Mouse (Mus musculus) embryonic facial prominence, embryonic 12.5 days (tissue): ENCODE results near the gene Ahrr. TPM values are rescaled to one million over a fixed set of nuclear protein-coding genes. Genes with fewer than 3 reads are reported as not detected.

Experiments
- ATAC-seq: fragments of 200-750 bp; cut with Nextera tagmentation; 2 replicates; pipeline ENCODE4 v1.8.0; 2017; ENCODE audit not compliant: insufficient number of reproducible peaks, insufficient read depth, low FRiP score, low TSS enrichment
- H3K27ac ChIP-seq: fragments of 300-500 bp; sonication (generic); 2 replicates; pipeline ENCODE4 v1.5.1; 2016; ENCODE audit warnings: mild to moderate bottlenecking
- H3K27me3 ChIP-seq: fragments of 300-500 bp; sonication (generic); 2 replicates; pipeline ENCODE4 v1.6.1; 2016; ENCODE audit warnings: mild to moderate bottlenecking, moderate library complexity
- H3K36me3 ChIP-seq: fragments of 300-500 bp; sonication (generic); 2 replicates; pipeline ENCODE4 v1.6.1; 2016; ENCODE audit warnings: mild to moderate bottlenecking
- H3K4me1 ChIP-seq: fragments of 300-500 bp; sonication (generic); 2 replicates; pipeline ENCODE4 v1.6.1; 2016
- H3K4me2 ChIP-seq: fragments of 300-500 bp; sonication (generic); replicated peaks from 2 replicates; pipeline ENCODE4 v1.6.1; 2016; ENCODE audit warnings: mild to moderate bottlenecking, moderate library complexity
- H3K4me3 ChIP-seq: fragments of 300-500 bp; sonication (generic); 2 replicates; pipeline ENCODE4 v1.5.1; 2016; ENCODE audit warnings: mild to moderate bottlenecking
- H3K9ac ChIP-seq: fragments of 300-500 bp; sonication (generic); 2 replicates; pipeline ENCODE4 v1.6.1; 2016; ENCODE audit warnings: mild to moderate bottlenecking, moderate library complexity
- H3K9me3 ChIP-seq: fragments of 300-500 bp; sonication (generic); 2 replicates; pipeline ENCODE4 v1.6.1; 2016; ENCODE audit warnings: mild to moderate bottlenecking, moderate library complexity
- WGBS: fragments of 180-500 bp; shearing (Covaris S2); methylation state at CpG from one replicate; pipeline ENCODE4 v1.1.7; 2016; 5-methylcytosine and 5-hydroxymethylcytosine counted together
- polyA plus RNA-seq: library from polyadenylated mRNA; unstranded; fragments of >200 nt; fragmentation: Nextera tagmentation; extraction: Ambion mirVana; gene quantifications from 2 replicates; pipeline ENCODE4 v1.2.1, GENCODE M21; 2016

Gene Ahrr
- polyA plus RNA-seq, 1 experiment from 2014 or later: 1.2 TPM

DNA sequence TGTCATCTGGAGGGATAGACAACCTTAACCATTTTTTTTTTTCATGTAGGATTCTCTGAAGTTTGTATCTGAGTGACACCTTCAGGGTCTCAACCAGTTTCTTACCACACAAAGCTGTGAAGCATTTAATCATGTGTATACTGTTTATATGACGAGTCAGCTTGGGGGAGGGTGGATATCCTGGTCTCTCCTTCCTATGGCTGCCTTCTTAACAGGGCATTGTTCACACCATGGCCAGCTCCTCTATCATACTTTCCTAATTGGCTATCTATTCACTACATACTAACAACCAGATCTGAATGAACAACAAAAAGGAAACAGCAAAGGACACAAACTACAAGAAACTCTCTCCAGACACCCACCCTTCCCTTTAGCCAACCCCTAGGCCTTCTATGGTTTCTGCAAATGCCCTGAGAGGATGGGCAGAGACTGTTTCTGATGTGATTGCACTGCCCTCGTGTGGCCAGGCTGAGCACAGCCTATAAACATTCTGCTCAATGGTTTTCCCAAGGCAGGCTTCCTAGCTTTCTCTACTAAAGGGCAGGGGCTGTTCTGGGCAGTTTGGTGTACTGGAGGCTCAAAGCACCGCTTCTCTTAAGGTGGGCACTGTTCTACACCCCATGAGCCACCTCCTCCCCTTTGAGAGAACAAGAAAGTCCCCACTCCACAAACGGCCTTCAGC is 8.9 kb upstream of the Ahrr start:
- H3K4me1 ChIP-seq: no peaks in the 10 kb centered on the region
- H3K27ac ChIP-seq: no peak overlapping the region
- H3K9me3 ChIP-seq: no peaks in the 10 kb centered on the region
- H3K9ac ChIP-seq: no peak overlapping the region
- H3K27me3 ChIP-seq: no peaks in the 10 kb centered on the region
- no peak overlapping the region for H3K4me3 ChIP-seq
- H3K4me2 ChIP-seq: no peak overlapping the region
- WGBS: 40% methylated on average over 4 of the region's 4 CpGs
- H3K36me3 ChIP-seq: peaks cover 30% of the 10 kb centered on the region
- ATAC-seq: 0 out of 2 replicates have a peak, but pooled peaks have one; percentile 44

- Histone ChIP-seq H3K27me3 (peaks cover 16% of the 10 kb centered on the region; the same call in 1 of the 2 replicates), H3K4me3 (no peak overlapping the region), H3K4me1 (no peaks in the 10 kb centered on the region), H3K9ac (no peak overlapping the region), H3K9me3 (no peaks in the 10 kb centered on the region), H3K36me3 (no peaks in the 10 kb centered on the region), H3K27ac (no peak overlapping the region), H3K4me2 (no peak overlapping the region)
- no peak for ATAC-seq
- WGBS: 78% methylated on average over 7 of the region's 7 CpGs
Measured at GRCm38 (mm10) chr13:74296376-74296775, 4.2 kb upstream of the Ahrr start.

DNA sequence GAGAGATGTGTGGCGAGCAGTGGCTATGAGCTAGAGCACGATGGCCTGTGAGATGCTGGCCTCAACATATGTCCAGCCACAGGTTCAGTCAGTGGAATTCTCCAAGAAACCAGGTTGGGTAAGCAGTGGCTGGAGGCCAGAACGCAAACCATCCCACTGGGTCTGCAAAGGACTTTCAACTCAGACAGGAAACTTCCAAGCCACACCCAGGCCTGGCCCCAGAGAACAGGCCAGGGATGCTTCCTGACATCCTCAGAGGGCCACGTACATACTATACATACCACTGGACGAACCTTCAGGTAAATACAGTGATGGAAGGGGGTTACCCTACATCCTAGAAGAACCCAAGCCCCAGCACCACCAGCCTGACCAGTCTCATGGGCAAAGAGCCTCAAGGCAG is 2.5 kb downstream of the Ahrr start:
- Histone ChIP-seq H3K27me3 (peaks cover 16% of the 10 kb centered on the region; the same call in 1 of the 2 replicates), H3K4me3 (no peak overlapping the region), H3K27ac (no peak overlapping the region), H3K9ac (no peak overlapping the region), H3K9me3 (no peaks in the 10 kb centered on the region), H3K4me2 (no peak overlapping the region), H3K4me1 (no peaks in the 10 kb centered on the region), H3K36me3 (no peaks in the 10 kb centered on the region)
- ATAC-seq: no peak
- 80% methylated on average over 5 of the region's 5 CpGs for WGBS

- 89% methylated on average over 1 of the region's 2 CpGs for WGBS
- ATAC-seq: no peak
- Histone ChIP-seq H3K4me1 (no peaks in the 10 kb centered on the region), H3K36me3 (no peaks in the 10 kb centered on the region), H3K27me3 (no peaks in the 10 kb centered on the region), H3K4me2 (no peak overlapping the region), H3K4me3 (no peak overlapping the region), H3K9ac (no peak overlapping the region), H3K27ac (no peak overlapping the region), H3K9me3 (no peaks in the 10 kb centered on the region)
Measured at GRCm38 (mm10) chr13:74282299-74282698, 9.8 kb downstream of the Ahrr start.

- Histone ChIP-seq H3K9me3 (no peaks in the 10 kb centered on the region), H3K36me3 (no peaks in the 10 kb centered on the region), H3K27ac (no peak overlapping the region), H3K27me3 (no peaks in the 10 kb centered on the region), H3K4me1 (no peaks in the 10 kb centered on the region), H3K9ac (no peak overlapping the region), H3K4me3 (no peak overlapping the region), H3K4me2 (no peak overlapping the region)
- 78% methylated on average over 4 of the region's 4 CpGs for WGBS
- no peak for ATAC-seq
Measured at GRCm38 (mm10) chr13:74275726-74276125, 16.4 kb downstream of the Ahrr start.

GRCm38 (mm10) chr13:74260231-74260992 is 31.7 kb downstream of the Ahrr start:
- Histone ChIP-seq H3K4me3 (peak overlapping the region; percentile 45), H3K4me2 (peak overlapping the region; percentile 84), H3K9ac (peak overlapping the region; percentile 55), H3K27me3 (no peaks in the 10 kb centered on the region), H3K36me3 (no peaks in the 10 kb centered on the region), H3K4me1 (no peaks in the 10 kb centered on the region), H3K9me3 (no peaks in the 10 kb centered on the region), H3K27ac (no peak overlapping the region)
- 4% methylated on average over 10 of the region's 10 CpGs for WGBS
- ATAC-seq: peak; percentile 87

GRCm38 (mm10) chr13:74259460-74260230 is 32.5 kb downstream of the Ahrr start:
- 5% methylated on average over 35 of the region's 35 CpGs for WGBS
- Histone ChIP-seq H3K4me1 (no peaks in the 10 kb centered on the region), H3K4me2 (peak overlapping the region; percentile 84), H3K9me3 (no peaks in the 10 kb centered on the region), H3K27me3 (no peaks in the 10 kb centered on the region), H3K9ac (peak overlapping the region; percentile 55), H3K27ac (no peak overlapping the region), H3K36me3 (no peaks in the 10 kb centered on the region), H3K4me3 (peak overlapping the region; percentile 45)
- peak; percentile 81 for ATAC-seq

GRCm38 (mm10) chr13:74246494-74246893 is 45.6 kb downstream of the Ahrr start:
- Histone ChIP-seq H3K9me3 (no peaks in the 10 kb centered on the region), H3K36me3 (no peaks in the 10 kb centered on the region), H3K27me3 (no peaks in the 10 kb centered on the region), H3K4me2 (no peak overlapping the region), H3K9ac (no peak overlapping the region), H3K4me1 (peaks cover 6% of the 10 kb centered on the region; the same call in 1 of the 2 replicates), H3K27ac (no peak overlapping the region), H3K4me3 (no peak overlapping the region)
- ATAC-seq: no peak

DNA sequence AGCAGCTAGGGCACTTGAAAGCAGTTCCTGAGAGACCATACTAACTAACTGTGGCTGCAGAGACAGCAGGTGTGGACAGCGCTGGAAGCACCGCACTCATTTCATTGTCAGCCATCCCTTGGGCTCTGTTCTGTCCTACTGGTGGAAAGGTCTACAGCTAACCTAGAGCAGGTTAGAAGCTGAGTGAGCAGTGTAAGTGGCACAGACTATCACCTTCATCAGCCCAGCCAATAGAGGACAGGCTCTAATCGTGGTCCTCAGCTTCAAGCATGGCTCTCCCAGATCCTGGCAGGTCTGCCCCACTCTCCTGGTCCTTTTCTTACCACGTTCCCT is 46.3 kb downstream of the Ahrr start:
- peaks cover 6% of the 10 kb centered on the region; the same call in 1 of the 2 replicates for H3K4me1 ChIP-seq
- H3K4me2 ChIP-seq: peak overlapping the region; percentile 39

GRCm38 (mm10) chr13:74245214-74245898 is 46.8 kb downstream of the Ahrr start:
- peak; percentile 87 for ATAC-seq
- H3K9ac ChIP-seq: no peak overlapping the region
- 28% methylated on average over 17 of the region's 17 CpGs for WGBS
- no peaks in the 10 kb centered on the region for H3K36me3 ChIP-seq
- peak overlapping the region; percentile 39 for H3K4me2 ChIP-seq
- H3K4me1 ChIP-seq: peaks cover 6% of the 10 kb centered on the region; the same call in 1 of the 2 replicates
- no peaks in the 10 kb centered on the region for H3K9me3 ChIP-seq
- no peaks in the 10 kb centered on the region for H3K27me3 ChIP-seq
- H3K4me3 ChIP-seq: no peak overlapping the region
- H3K27ac ChIP-seq: no peak overlapping the region

More for the DNA sequence above, 46.3 kb downstream of the Ahrr start:
- Histone ChIP-seq H3K36me3 (no peaks in the 10 kb centered on the region), H3K9ac (no peak overlapping the region), H3K9me3 (no peaks in the 10 kb centered on the region), H3K27me3 (no peaks in the 10 kb centered on the region), H3K27ac (no peak overlapping the region), H3K4me3 (no peak overlapping the region)
- ATAC-seq: 0 out of 2 replicates have a peak, but pooled peaks have one; percentile 35
- 67% methylated on average over 4 of the region's 4 CpGs for WGBS

GRCm38 (mm10) chr13:74237574-74237973 is 54.6 kb downstream of the Ahrr start:
- H3K9me3 ChIP-seq: no peaks in the 10 kb centered on the region
- H3K36me3 ChIP-seq: no peaks in the 10 kb centered on the region
- no peak overlapping the region for H3K4me2 ChIP-seq
- no peak overlapping the region for H3K4me3 ChIP-seq
- H3K4me1 ChIP-seq: no peaks in the 10 kb centered on the region
- H3K27ac ChIP-seq: no peak overlapping the region
- WGBS: 69% methylated on average over 7 of the region's 7 CpGs
- no peak for ATAC-seq
- no peaks in the 10 kb centered on the region for H3K27me3 ChIP-seq
- no peak overlapping the region for H3K9ac ChIP-seq
